Mouse (Mus musculus) adrenal gland, adult 10 weeks (tissue): ENCODE measurements around the gene Tead4. TPM values are rescaled to one million over a fixed set of nuclear protein-coding genes. Genes with fewer than 3 reads are reported as not detected.

Experiments
- polyA plus RNA-seq: library from polyadenylated mRNA; stranded (reverse); fragments of 350-450 nt; fragmentation: Illumina TruSeq; extraction: RNeasy Lipid Tissue Mini Kit (QIAGEN cat#74804); gene quantifications from one replicate; pipeline ENCODE4 v1.2.3, GENCODE M21; 2014; ENCODE audit warnings: low read depth, low replicate concordance

Tead4 gene
- 1.0 TPM for polyA plus RNA-seq

GRCm38 (mm10) chr6:128300134-128301001 lies at the start of gene Tead4:
Gene Tead4, minus strand, starts transcription at chr6:128300823.

Other genes with a start within 250 kb of the Tead4 start
- 7.0 TPM for gene Tspan9, start 157.2 kb downstream of the Tead4 start, polyA plus RNA-seq
- gene Tulp3, start 55.0 kb upstream of the Tead4 start, polyA plus RNA-seq = 14.3 TPM
- 3.2 TPM for gene Rhno1, start 62.1 kb upstream of the Tead4 start, polyA plus RNA-seq
- 1.2 TPM for gene Foxm1, start 62.1 kb upstream of the Tead4 start, polyA plus RNA-seq
- not detected for gene Tex52, start 74.6 kb upstream of the Tead4 start, polyA plus RNA-seq
- gene Gm44596, start 74.7 kb upstream of the Tead4 start, polyA plus RNA-seq = not detected
- 1.9 TPM for gene Nrip2, start 98.5 kb upstream of the Tead4 start, polyA plus RNA-seq
- 4.5 TPM for gene Itfg2, start 124.1 kb upstream of the Tead4 start, polyA plus RNA-seq
- 48.2 TPM for gene Fkbp4, start 137.9 kb upstream of the Tead4 start, polyA plus RNA-seq
- not detected for gene Pzp, start 225.9 kb upstream of the Tead4 start, polyA plus RNA-seq